Mouse (Mus musculus): ENCODE results near the gene Luzp1.

Luzp1 gene

DNA sequence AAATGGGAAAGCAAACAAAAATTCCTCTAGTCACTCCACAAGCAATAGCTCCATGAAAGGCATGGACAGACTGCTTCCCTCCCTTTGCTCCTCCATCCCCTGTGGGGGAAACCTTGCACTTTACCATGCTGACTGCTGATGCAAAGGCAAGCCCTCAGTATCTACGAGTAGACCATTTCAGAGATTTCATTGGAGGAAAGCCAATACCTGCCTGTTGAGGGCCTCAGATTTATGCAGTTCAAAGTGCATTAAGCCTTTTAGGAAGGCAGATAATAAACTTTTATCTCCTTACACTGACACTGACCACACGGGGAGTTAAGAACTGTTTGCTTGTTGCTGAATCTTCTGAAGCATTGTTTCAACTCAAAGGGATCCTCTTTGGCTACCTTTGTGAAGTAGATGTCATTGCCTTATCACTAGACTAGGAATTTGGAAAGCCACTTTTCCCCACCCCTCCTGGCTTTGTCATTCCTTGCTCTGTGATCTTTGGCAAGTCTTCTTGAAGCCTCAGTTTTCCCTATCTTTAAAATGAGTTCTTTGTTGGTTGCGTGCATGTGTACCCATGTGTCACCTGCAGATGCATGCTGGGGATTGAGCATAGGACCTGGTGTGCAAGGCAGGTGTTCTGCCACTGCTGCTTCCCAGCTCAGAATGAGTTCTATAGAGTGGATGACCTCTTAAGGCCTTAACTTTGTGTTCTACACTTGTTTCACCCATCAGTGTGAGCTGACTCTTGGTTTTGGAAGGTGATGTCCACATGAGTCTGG, 76.9 kb downstream of the Luzp1 start:
- no peak for DNase-seq (ENCODE audit: low read depth in 2 of 2, low spot score in 2 of 2)

GRCm38 (mm10) chr4:136547721-136548120, 78.2 kb downstream of the Luzp1 start:
- no peak for DNase-seq (ENCODE audit: low read depth in 2 of 2, low spot score in 2 of 2)

GRCm38 (mm10) chr4:136548381-136548801, 78.8 kb downstream of the Luzp1 start:
- DNase-seq (ENCODE audit: low read depth in 2 of 2, low spot score in 2 of 2) = no peak

DNA sequence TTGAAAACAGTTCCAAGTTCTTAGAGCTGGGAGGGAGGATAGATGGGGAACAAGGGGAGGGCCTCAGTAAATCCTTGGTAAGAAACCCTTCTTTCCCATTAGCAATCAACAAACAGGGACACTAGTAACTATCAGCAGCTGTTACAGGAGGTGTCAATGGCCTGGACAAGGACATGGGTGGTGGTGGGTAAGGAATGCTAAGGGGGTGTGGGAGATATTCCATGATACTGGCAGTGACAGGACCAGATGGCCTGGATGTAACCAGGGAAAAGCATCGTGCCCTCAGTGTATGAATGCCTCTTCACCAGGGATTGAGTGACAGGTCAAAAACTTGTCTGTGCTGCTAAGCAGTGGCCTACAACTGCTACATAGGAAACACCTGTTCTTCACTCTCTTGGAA, 83.5 kb downstream of the Luzp1 start:
- no peak for DNase-seq (ENCODE audit: low read depth in 2 of 2, low spot score in 2 of 2)

- DNase-seq (ENCODE audit: low read depth in 2 of 2, low spot score in 2 of 2) = no peak
These were observed 88.1 kb downstream of the Luzp1 start for GRCm38 (mm10) chr4:136557638-136558037.

DNA sequence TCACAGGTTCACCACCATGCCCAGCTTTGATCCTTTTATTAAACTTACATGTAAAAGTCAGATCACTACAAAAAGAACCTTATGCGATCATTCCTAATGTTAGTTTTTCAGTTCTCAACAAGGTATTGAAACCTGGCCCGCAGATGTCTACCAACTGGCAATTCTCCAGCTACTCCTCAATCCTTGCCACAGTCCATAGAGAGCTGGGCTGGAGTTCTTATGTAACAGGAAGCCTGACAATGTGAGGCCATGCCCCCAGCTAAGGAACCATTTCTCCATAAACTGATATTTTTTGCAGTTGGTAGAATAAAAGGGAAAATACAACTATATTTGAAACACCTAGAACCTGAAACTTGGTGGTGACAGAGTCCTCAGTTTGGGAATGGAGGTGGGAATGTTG, 90.1 kb downstream of the Luzp1 start:
- no peak for DNase-seq (ENCODE audit: low read depth in 2 of 2, low spot score in 2 of 2)

GRCm38 (mm10) chr4:136560270-136560991, 90.9 kb downstream of the Luzp1 start:
- no peak for DNase-seq (ENCODE audit: low read depth in 2 of 2, low spot score in 2 of 2)

DNA sequence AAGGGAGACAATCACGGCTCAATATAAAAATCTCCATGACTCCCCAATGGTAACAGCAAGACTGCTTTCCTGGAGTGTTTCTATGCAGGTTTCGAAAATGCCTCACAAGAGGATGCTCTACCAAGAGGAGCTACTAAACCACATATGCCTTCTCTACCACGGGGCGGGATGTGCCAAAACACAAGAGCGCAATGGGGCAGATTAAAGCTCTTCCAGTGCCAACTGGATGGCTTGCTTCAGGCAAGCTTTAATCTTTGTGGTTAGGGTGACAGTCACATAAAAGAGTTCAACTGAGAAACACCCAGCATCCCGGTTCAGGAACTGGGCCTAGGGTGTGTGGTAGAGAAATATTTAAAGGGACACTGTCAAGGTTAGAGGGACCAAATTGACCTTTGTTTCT, 93.2 kb downstream of the Luzp1 start:
- DNase-seq (ENCODE audit: low read depth in 2 of 2, low spot score in 2 of 2) = no peak

GRCm38 (mm10) chr4:136568629-136569028, 99.1 kb downstream of the Luzp1 start:
- no peak for DNase-seq (ENCODE audit: low read depth in 2 of 2, low spot score in 2 of 2)

GRCm38 (mm10) chr4:136569998-136570397, 100.4 kb downstream of the Luzp1 start:
- no peak for DNase-seq (ENCODE audit: low read depth in 2 of 2, low spot score in 2 of 2)

- no peak for DNase-seq (ENCODE audit: low read depth in 2 of 2, low spot score in 2 of 2)
These were observed 112.3 kb downstream of the Luzp1 start for GRCm38 (mm10) chr4:136581885-136582284.

GRCm38 (mm10) chr4:136587221-136587827, 117.8 kb downstream of the Luzp1 start:
- no peak for DNase-seq (ENCODE audit: low read depth in 2 of 2, low spot score in 2 of 2)

- DNase-seq (ENCODE audit: low read depth in 2 of 2, low spot score in 2 of 2) = no peak
These were observed 118.4 kb downstream of the Luzp1 start for GRCm38 (mm10) chr4:136588003-136588402.

GRCm38 (mm10) chr4:136592111-136592510, 122.5 kb downstream of the Luzp1 start:
- DNase-seq (ENCODE audit: low read depth in 2 of 2, low spot score in 2 of 2) = no peak

- no peak for DNase-seq (ENCODE audit: low read depth in 2 of 2, low spot score in 2 of 2)
These were observed 124.4 kb downstream of the Luzp1 start for GRCm38 (mm10) chr4:136594006-136594405.

GRCm38 (mm10) chr4:136595221-136595620, 125.7 kb downstream of the Luzp1 start:
- no peak for DNase-seq (ENCODE audit: low read depth in 2 of 2, low spot score in 2 of 2)

GRCm38 (mm10) chr4:136598268-136598876, 128.8 kb downstream of the Luzp1 start:
- no peak for DNase-seq (ENCODE audit: low read depth in 2 of 2, low spot score in 2 of 2)

GRCm38 (mm10) chr4:136599869-136600268, 130.3 kb downstream of the Luzp1 start:
- DNase-seq (ENCODE audit: low read depth in 2 of 2, low spot score in 2 of 2) = no peak

GRCm38 (mm10) chr4:136600536-136600935, 131.0 kb downstream of the Luzp1 start:
- no peak for DNase-seq (ENCODE audit: low read depth in 2 of 2, low spot score in 2 of 2)

DNA sequence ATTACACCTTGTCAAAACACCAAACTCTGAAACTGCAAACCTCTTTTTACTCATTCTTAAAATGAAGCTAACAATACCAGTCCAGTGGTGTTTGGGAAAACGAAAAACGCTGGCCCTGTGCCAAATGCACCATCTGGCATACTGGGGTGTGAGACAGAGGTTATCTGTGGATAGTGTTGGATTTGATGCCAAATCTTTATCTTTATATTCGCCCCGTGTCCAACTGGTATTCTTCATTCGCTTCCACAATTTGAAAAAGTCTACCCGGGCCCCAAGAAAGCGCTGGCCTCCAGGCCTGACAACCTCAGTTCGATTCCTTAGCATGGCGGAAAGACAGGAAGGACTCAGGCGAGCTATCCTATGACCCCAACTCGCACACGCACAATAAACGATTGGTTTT, 131.9 kb downstream of the Luzp1 start:
- DNase-seq (ENCODE audit: low read depth in 2 of 2, low spot score in 2 of 2) = peak in 1 of 2 experiments; percentile 4

DNA sequence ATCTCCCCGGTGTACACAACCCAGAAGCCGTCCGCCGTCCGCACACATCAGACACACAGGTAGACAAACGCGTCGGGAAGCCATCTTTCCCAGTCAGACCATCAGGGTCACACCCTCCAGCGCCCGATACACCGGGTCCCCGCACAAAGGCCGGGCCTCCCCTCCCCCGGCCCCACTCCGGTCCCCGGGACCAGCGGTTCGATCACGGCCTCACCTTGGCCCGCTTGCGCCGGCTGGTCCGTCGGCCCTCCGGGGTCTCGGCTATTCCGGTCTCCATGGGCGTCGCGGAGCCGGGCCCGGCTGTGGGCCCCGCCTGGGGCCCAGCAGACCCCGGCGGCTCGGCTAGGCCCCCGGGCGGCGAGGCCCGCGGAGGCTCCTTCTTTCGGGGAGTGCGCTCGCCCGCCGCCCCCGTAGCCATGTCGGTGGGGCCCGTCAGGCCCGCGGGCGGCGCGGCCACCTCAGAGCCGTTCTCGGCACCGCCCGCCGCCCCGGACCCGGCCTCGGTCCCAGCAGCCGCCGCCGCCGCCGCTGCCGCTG, 132.5 kb downstream of the Luzp1 start:
- DNase-seq (ENCODE audit: low read depth in 2 of 2, low spot score in 2 of 2) = peak; percentile 34 to 50
